17 mouse cellular contexts compared by ENCODE assay signal in genomic region chr17:88161766-88162165, GRCm38 (mm10).
"Had no signal": no experiment of that assay in that cellular context is flagged by ENCODE, and none has a peak within 500 bp of the region (broad histone marks: within the 10 kb centered on the region; RNA-seq: fewer than 3 reads in every experiment).

No protein-coding gene starts in this region.

- H3K27ac ChIP-seq: lung, embryonic 15.5 days; macrophage; midbrain, embryonic 13.5 days; midbrain, embryonic 15.5 days; neural tube, embryonic 12.5 days had no signal

- H3K4me3 ChIP-seq: lung, embryonic 15.5 days; megakaryocyte, embryonic 14.5 days; midbrain, embryonic 13.5 days; midbrain, embryonic 15.5 days; neural tube, embryonic 12.5 days had no signal

- H3K9ac ChIP-seq: liver, postnatal 0 days; lung, embryonic 15.5 days; midbrain, embryonic 13.5 days; midbrain, embryonic 15.5 days; neural tube, embryonic 12.5 days had no signal

- H3K4me2 ChIP-seq: lung, embryonic 15.5 days; midbrain, embryonic 11.5 days; midbrain, embryonic 13.5 days; midbrain, embryonic 15.5 days; neural tube, embryonic 12.5 days had no signal

- H3K9me3 ChIP-seq: lung, embryonic 15.5 days; midbrain, embryonic 13.5 days; midbrain, embryonic 15.5 days; neural tube, embryonic 12.5 days had no signal

- DNase-seq: liver, postnatal 0 days; lung, adult 2 months; lung, postnatal 14 days; lung, postnatal 36 days; right cerebral cortex, postnatal 25 days; right cerebral cortex, postnatal 4 days; spleen, adult 18-20 months; thymus, adult 18-20 months; thymus, postnatal 14 days; thymus, postnatal 36 days had no signal

- H3K27me3 ChIP-seq: lung, embryonic 15.5 days; megakaryocyte, embryonic 14.5 days; midbrain, embryonic 13.5 days; midbrain, embryonic 15.5 days; neural tube, embryonic 12.5 days had no signal

- H3K36me3 ChIP-seq: lung, embryonic 15.5 days; midbrain, embryonic 13.5 days; midbrain, embryonic 15.5 days; neural tube, embryonic 12.5 days had no signal

- H3K4me1 ChIP-seq: megakaryocyte, embryonic 14.5 days had no signal
